Mouse (Mus musculus) embryonic fibroblast, embryonic 13.5 days (primary cell): ENCODE data around the gene Rspry1. TPM values are rescaled to one million over a fixed set of nuclear protein-coding genes. Genes with fewer than 3 reads are reported as not detected.
A peak's percentile ranks its signal among the peaks of the same experiment; 100 is the strongest.

Experiments used
- H3K27ac ChIP-seq: 2 replicates; pipeline ENCODE4 v1.5.1; 2012; ENCODE audit warnings: low read length, control low read depth, inconsistent platforms; ENCODE audit not compliant: insufficient read depth
- H3K4me1 ChIP-seq: 2 replicates; pipeline ENCODE4 v1.6.1; 2011; ENCODE audit warnings: low read length; ENCODE audit not compliant: control insufficient read depth, insufficient read depth
- H3K4me3 ChIP-seq: 2 replicates; pipeline ENCODE4 v1.5.1; 2011; ENCODE audit warnings: mild to moderate bottlenecking, control low read depth, low read length; ENCODE audit not compliant: insufficient read depth
- CTCF ChIP-seq: IDR thresholded peaks from 2 replicates; pipeline ENCODE4 v1.5.1; 2011; ENCODE audit warnings: mild to moderate bottlenecking, control low read depth, low read length, moderate library complexity, borderline replicate concordance; ENCODE audit not compliant: insufficient read depth
- POLR2A ChIP-seq: IDR thresholded peaks from 2 replicates; pipeline ENCODE4 v1.6.1; 2011; ENCODE audit warnings: low read depth, mild to moderate bottlenecking, control low read depth, low read length, moderate library complexity
- polyA plus RNA-seq: library from polyadenylated mRNA; stranded (reverse); fragments of >200 nt; gene quantifications from 2 replicates; pipeline ENCODE4 v1.2.4, GENCODE M21; 2011; ENCODE audit warnings: low read depth; ENCODE audit not compliant: missing spikeins, insufficient read length

Gene Rspry1
- polyA plus RNA-seq, 1 experiment: 43.2 TPM

GRCm38 (mm10) chr8:94646165-94646564 lies 44.4 kb downstream of the Rspry1 start:
- Histone ChIP-seq H3K27ac (no peak overlapping the region), H3K4me3 (no peak overlapping the region), H3K4me1 (no peaks in the 10 kb centered on the region)
- TF ChIP-seq CTCF: no peak
- no peak for TF ChIP-seq POLR2A

- H3K4me3 ChIP-seq: no peak overlapping the region
- TF ChIP-seq CTCF: no peak
- no peak for TF ChIP-seq POLR2A
Measured at GRCm38 (mm10) chr8:94649496-94649895, 47.8 kb downstream of the Rspry1 start.

DNA sequence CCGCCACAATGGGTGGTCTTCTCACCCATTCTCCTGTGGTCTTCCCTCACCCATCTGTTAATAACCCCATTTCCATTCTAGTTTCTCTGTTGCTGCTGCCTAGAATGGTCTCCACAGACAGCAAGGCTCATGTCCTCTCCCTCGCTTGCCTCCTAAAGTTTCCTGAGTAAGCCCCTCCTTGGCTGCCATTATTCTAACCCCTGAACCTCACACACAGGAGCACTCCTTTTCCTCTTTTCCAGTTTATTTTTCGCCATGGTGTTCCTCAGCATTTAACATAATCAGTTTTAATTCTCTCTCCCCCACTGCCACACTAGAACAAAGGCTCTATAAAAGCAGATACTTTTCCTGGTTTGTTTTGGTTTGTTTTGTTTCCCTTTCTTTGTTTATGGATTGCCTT lies 51.2 kb downstream of the Rspry1 start:
- no peak overlapping the region for H3K4me3 ChIP-seq
- TF ChIP-seq CTCF: no peak
- no peak for TF ChIP-seq POLR2A
- H3K27ac ChIP-seq: no peak overlapping the region
- no peaks in the 10 kb centered on the region for H3K4me1 ChIP-seq

More at GRCm38 (mm10) chr8:94649496-94649895, 47.8 kb downstream of the Rspry1 start:
- Histone ChIP-seq H3K27ac (no peak overlapping the region), H3K4me1 (no peaks in the 10 kb centered on the region)

DNA sequence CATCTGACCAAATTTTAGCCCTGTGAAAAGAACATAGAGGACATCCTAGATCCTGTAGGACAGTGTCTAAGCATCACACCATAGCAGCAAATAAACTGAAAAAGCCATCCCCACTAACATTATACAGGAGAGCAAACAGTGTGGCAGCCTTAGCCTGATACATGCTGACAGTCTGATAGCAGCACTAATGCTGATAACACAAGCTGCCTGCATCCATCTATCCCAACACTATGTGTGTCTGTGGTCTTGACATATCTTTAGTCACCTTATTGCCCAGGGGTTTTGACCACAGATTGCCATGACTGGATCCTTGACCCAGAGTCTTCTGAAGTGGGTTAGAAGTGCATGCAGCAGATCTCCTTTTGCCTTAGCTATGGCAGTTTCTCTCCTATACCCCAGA lies 53.3 kb downstream of the Rspry1 start:
- H3K4me3 ChIP-seq: no peak overlapping the region
- H3K27ac ChIP-seq: no peak overlapping the region
- no peak for TF ChIP-seq CTCF
- no peak for TF ChIP-seq POLR2A

GRCm38 (mm10) chr8:94658031-94658430 lies 56.3 kb downstream of the Rspry1 start:
- Histone ChIP-seq H3K4me1 (no peaks in the 10 kb centered on the region), H3K4me3 (no peak overlapping the region), H3K27ac (no peak overlapping the region)
- TF ChIP-seq CTCF: no peak
- no peak for TF ChIP-seq POLR2A

More for the DNA sequence above, 53.3 kb downstream of the Rspry1 start:
- H3K4me1 ChIP-seq: no peaks in the 10 kb centered on the region

GRCm38 (mm10) chr8:94660418-94660817 lies 58.7 kb downstream of the Rspry1 start:
- TF ChIP-seq CTCF: no peak
- TF ChIP-seq POLR2A: no peak
- H3K4me1 ChIP-seq: no peaks in the 10 kb centered on the region
- no peak overlapping the region for H3K27ac ChIP-seq
- no peak overlapping the region for H3K4me3 ChIP-seq

GRCm38 (mm10) chr8:94664722-94665121 lies 63.0 kb downstream of the Rspry1 start:
- Histone ChIP-seq H3K4me3 (no peak overlapping the region), H3K4me1 (peaks cover 2% of the 10 kb centered on the region), H3K27ac (no peak overlapping the region)
- TF ChIP-seq CTCF: no peak
- no peak for TF ChIP-seq POLR2A

DNA sequence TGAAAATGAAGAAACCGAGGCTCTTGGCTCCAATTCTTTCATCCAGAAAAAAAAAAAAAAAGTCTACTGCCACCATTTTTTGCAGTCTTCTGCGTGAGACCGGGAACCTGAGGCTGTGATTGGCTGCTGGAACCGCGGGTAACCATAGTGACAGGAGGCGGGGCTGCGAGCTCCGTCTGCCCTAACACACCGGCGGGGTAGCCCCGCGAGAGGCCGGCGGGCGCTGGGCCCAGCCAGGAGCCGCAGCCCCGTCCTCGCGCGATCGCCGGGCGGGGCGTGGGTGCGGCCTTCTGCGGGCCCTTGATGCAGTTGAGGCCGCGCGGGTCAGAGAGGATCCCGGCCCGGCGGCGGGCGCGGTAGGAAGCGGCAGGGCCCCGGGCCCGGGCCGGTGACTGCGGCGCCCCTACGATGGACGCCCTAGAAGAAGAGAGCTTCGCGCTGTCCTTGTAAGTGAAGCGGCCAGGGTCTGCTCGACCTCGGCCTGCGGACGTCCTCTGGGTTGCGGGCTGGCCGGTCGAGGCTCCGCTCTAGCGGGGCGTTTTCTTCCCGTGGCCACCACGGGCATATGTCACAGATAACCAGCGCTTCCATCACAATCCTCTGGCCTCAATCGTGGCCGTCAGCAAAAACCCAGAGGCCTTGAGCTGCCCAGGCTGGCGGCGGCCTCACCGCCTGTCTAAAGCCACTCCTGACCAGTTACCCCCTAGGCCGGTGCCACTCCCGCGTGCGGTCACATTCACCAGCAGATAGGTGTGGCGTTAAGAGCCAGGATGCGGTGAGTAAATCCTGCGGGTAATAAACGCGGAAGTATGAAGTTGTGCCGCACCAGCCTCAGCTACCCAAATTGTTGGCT lies 64.9 kb downstream of the Rspry1 start, which contains the start of gene Arl2bp:
TSS of gene Arl2bp (plus strand) at position 145 of the 853 bp plus-strand sequence.
- peak within 1 kb of the TSS; percentile 63 for H3K4me3 ChIP-seq
- TF ChIP-seq CTCF: no peak
- TF ChIP-seq POLR2A: peak; percentile 77
- peaks cover 2% of the 10 kb centered on the region for H3K4me1 ChIP-seq
- peak within 1 kb of the TSS; percentile 24 for H3K27ac ChIP-seq

DNA sequence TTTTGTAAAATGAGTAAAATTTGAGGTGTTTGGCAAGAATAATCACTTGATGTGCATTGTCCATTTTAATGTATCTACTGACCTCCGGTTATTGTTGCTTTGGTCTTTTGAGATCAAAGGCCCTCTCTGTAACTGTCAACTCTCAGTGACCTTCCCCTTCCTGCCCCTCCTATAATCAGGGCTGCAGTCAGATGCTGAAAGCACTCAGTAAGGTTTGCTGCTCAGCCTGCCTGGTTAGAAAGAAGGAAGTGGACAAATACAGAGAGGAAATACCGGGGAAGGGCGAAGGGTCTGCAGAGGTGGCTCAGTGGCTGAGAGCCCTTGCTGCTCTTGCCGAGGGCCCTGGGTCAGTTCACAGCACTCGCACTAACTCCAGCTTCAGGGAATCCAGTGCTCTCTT lies 72.6 kb downstream of the Rspry1 start:
- TF ChIP-seq CTCF: no peak
- Histone ChIP-seq H3K4me1 (no peaks in the 10 kb centered on the region), H3K4me3 (no peak overlapping the region), H3K27ac (no peak overlapping the region)

- H3K4me3 ChIP-seq: no peak overlapping the region
- no peak overlapping the region for H3K27ac ChIP-seq
- no peak for TF ChIP-seq CTCF
- no peak for TF ChIP-seq POLR2A
- H3K4me1 ChIP-seq: no peaks in the 10 kb centered on the region
Measured at GRCm38 (mm10) chr8:94675923-94676322, 74.2 kb downstream of the Rspry1 start.
